Mouse (Mus musculus) Muller cell, postnatal 12 days (primary cell): ENCODE results near the gene Gnai2.

Experiments used
- DNase-seq: peaks from one replicate; pipeline ENCODE4 v3.0.0-alpha.2; 2015; ENCODE audit errors: inconsistent ontology term

Gene Gnai2

GRCm38 (mm10) chr9:107631311-107631826, 3.8 kb downstream of the Gnai2 start:
- DNase-seq: no peak

- peak; percentile 90 for DNase-seq
Measured at GRCm38 (mm10) chr9:107630576-107630975, 4.6 kb downstream of the Gnai2 start.

- peak; percentile 74 for DNase-seq
Measured at GRCm38 (mm10) chr9:107629901-107630425, 5.2 kb downstream of the Gnai2 start.

- DNase-seq: no peak
Measured at GRCm38 (mm10) chr9:107629411-107629730, 5.8 kb downstream of the Gnai2 start.

- DNase-seq: no peak
Measured at GRCm38 (mm10) chr9:107628721-107629410, 6.3 kb downstream of the Gnai2 start.

- no peak for DNase-seq
Measured at GRCm38 (mm10) chr9:107627387-107628255, 7.5 kb downstream of the Gnai2 start.

GRCm38 (mm10) chr9:107626844-107627277, 8.3 kb downstream of the Gnai2 start:
- peak; percentile 94 for DNase-seq

- DNase-seq: peak; percentile 95
Measured at GRCm38 (mm10) chr9:107626158-107626843, 8.9 kb downstream of the Gnai2 start.

GRCm38 (mm10) chr9:107625351-107626128, 9.6 kb downstream of the Gnai2 start:
- no peak for DNase-seq

GRCm38 (mm10) chr9:107624951-107625350, 10.2 kb downstream of the Gnai2 start:
- no peak for DNase-seq

GRCm38 (mm10) chr9:107624539-107624938, 10.6 kb downstream of the Gnai2 start:
- DNase-seq: no peak

- DNase-seq: peak; percentile 62
Measured at GRCm38 (mm10) chr9:107620954-107621353, 14.2 kb downstream of the Gnai2 start.

GRCm38 (mm10) chr9:107619546-107619879, 15.7 kb downstream of the Gnai2 start:
- peak; percentile 89 for DNase-seq

GRCm38 (mm10) chr9:107618778-107619545, 16.2 kb downstream of the Gnai2 start:
- DNase-seq: peak; percentile 81

- DNase-seq: no peak
Measured at GRCm38 (mm10) chr9:107618098-107618497, 17.1 kb downstream of the Gnai2 start.

GRCm38 (mm10) chr9:107617461-107617860, 17.7 kb downstream of the Gnai2 start:
- DNase-seq: no peak

GRCm38 (mm10) chr9:107615035-107615434, 20.1 kb downstream of the Gnai2 start:
- DNase-seq: peak; percentile 66

GRCm38 (mm10) chr9:107612945-107613569, 22.1 kb downstream of the Gnai2 start:
- DNase-seq: no peak

- peak; percentile 99 for DNase-seq
Measured at GRCm38 (mm10) chr9:107612191-107612944, 22.8 kb downstream of the Gnai2 start.
